Mouse (Mus musculus): Measurements from ENCODE around the gene Nol7. TPM values are rescaled to one million over a fixed set of nuclear protein-coding genes. Genes with fewer than 3 reads are reported as not detected.

Gene Nol7
- polyA plus RNA-seq, 1 experiment: 126 TPM

GRCm38 (mm10) chr13:43452843-43453605, 54.8 kb downstream of the Nol7 start:
- Histone ChIP-seq H3K27ac (ENCODE audit: insufficient read depth, low read length) (0 out of 2 replicates have a peak overlapping the region, but pooled peaks have one; percentile 35), H3K27me3 (ENCODE audit: control insufficient read depth, insufficient read depth, low read length) (no peaks in the 10 kb centered on the region), H3K4me3 (replicated peaks; ENCODE audit: insufficient read depth, low read depth, low read length) (no peak overlapping the region), H3K4me1 (ENCODE audit: control insufficient read depth, insufficient read depth, low read length) (no peaks in the 10 kb centered on the region; the same call in 1 of the 2 replicates)
- DNase-seq: peak in 1 of 2 experiments; percentile 54
- TF ChIP-seq POLR2A (IDR thresholded peaks at IDR 0.05; ENCODE audit: borderline replicate concordance, insufficient read depth, low read length) (no peak), CTCF (IDR thresholded peaks at IDR 0.05; ENCODE audit: borderline replicate concordance, insufficient read depth, low read depth, low read length) (no peak)
- 33% methylated on average over 7 of the region's 7 CpGs for WGBS

GRCm38 (mm10) chr13:43454431-43454830, 56.2 kb downstream of the Nol7 start:
- TF ChIP-seq POLR2A (IDR thresholded peaks at IDR 0.05; ENCODE audit: borderline replicate concordance, insufficient read depth, low read length) (no peak), CTCF (IDR thresholded peaks at IDR 0.05; ENCODE audit: borderline replicate concordance, insufficient read depth, low read depth, low read length) (no peak)
- no peak for DNase-seq
- WGBS: 84% methylated on average over 7 of the region's 7 CpGs

More at GRCm38 (mm10) chr13:43454431-43454830, 56.2 kb downstream of the Nol7 start:
- Histone ChIP-seq H3K27ac (ENCODE audit: insufficient read depth, low read length) (no peak overlapping the region), H3K4me3 (replicated peaks; ENCODE audit: insufficient read depth, low read depth, low read length) (no peak overlapping the region), H3K27me3 (ENCODE audit: control insufficient read depth, insufficient read depth, low read length) (no peaks in the 10 kb centered on the region), H3K4me1 (ENCODE audit: control insufficient read depth, insufficient read depth, low read length) (no peaks in the 10 kb centered on the region; the same call in 1 of the 2 replicates)

Other genes with a start within 250 kb of the Nol7 start
- gene Tbc1d7, start 226.9 kb upstream of the Nol7 start, polyA plus RNA-seq (2012; rRNA removed): 48.2 and 49.9 TPM in 2 replicates
- 47.5 and 53.1 TPM in 2 replicates for gene Gfod1, start 94.2 kb upstream of the Nol7 start, polyA plus RNA-seq (2012; rRNA removed)
- 27.7 and 29.6 TPM in 2 replicates for gene Sirt5, start 32.9 kb upstream of the Nol7 start, polyA plus RNA-seq (2012; rRNA removed)
- gene Ranbp9, start 82.9 kb downstream of the Nol7 start, polyA plus RNA-seq (2012; rRNA removed): 59.9 and 61.6 TPM in 2 replicates
- gene Mcur1, start 161.8 kb downstream of the Nol7 start, polyA plus RNA-seq (2012; rRNA removed): 17.7 and 19.3 TPM in 2 replicates
- gene Rnf182, start 217.3 kb downstream of the Nol7 start, polyA plus RNA-seq (2012; rRNA removed): 28.4 and 33.8 TPM in 2 replicates